Mouse (Mus musculus) Muller cell, postnatal 12 days (primary cell): ENCODE results near the gene Donson.

Experiments
- DNase-seq: peaks from one replicate; pipeline ENCODE4 v3.0.0-alpha.2; 2015; ENCODE audit errors: inconsistent ontology term

The Donson gene

DNA sequence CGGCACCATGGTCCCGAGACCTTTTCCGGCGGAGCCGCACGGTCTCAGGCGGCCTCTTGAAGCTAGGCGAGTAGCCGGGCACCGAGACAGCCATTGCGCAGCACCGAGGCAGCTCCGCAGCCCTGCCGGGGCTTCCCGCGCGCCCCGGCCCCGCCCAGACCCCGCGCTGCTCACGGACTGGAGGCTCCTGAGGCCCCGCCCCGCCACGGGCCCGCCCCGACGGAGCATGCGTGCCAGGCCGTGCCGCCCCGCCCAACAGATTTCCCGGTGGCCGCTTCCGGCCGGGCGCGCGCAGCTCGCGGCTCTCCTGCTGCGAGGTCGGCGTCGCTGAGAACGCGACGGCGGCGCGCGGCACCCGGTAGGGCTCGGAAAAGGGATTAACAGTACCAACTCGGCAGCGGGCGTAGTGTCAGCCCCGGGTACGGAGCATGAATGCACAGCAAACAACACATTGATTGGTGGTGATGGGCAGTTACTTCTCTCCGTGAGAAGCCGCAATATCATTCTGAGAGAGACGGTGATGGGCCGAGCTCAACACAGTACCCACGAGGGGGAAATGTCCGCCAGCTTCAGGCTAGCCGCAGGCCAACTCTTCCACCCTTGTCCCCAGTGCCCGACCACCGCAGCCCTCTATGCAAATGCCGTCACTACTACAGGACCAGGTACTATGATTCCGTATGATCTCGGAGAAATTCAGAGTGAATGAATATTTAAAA, at the start of gene Donson:
Gene Donson (minus strand): TSS at position 152 of the 716 bp plus-strand sequence.
- peak; percentile 95 for DNase-seq

DNA sequence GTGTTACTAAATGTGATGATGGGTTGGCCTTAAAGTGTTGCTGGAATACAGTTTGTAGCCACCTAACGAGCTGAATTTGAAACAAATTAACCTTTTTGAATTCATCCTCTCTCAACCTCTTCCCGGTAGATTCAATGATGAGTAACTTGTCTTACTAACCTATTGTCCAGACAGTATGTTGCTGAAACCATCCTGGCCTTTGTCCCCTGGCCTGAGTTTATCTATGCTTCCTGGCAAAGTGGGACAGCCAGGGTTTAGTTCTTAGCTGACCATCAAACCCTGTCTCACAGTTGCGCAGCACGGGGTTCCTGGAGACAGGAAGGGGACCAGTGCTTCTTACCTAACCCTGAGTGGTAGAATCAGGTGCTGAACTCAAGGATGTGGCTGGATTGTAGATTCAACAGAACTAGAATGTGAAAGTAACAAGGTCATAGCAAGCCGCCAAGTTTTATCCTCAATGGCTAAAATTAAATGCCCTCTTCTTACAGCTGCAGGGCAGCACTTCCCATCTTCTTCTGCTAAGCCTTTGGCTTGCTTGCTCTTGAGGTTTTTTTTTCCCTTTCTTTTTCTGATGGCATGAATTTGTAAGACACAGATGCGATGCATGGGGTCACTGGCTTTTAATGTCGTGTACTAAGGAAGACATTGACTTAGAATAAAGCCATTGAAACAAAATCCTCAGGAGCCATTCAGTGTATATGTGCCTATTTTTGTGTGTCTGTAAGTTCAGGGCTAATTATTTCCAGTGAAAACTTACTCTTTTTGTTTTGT, 47.7 kb upstream of the Donson start:
- no peak for DNase-seq

DNA sequence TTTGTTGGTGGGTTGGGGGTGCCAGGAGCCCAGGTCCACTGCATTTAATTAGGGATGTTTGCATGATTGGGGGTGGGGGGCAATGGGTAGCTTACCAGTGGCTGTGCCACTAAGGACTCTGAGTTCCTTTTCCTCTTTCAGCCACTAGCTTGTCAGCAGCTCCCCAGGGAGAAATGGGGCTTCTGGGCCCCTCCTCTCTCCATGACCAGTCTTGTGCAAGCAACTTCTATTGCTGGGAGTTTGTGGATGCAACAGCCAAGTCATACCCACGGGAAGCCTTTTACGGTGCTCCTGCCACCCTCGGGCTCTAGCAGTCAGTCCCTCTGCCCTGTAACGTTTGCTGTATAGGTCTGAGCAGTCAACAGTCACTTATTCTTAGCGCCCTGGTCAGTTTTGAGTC, 46.2 kb upstream of the Donson start:
- DNase-seq, result no peak

- no peak for DNase-seq
These were observed 44.2 kb upstream of the Donson start for GRCm38 (mm10) chr16:91732816-91733215.

DNA sequence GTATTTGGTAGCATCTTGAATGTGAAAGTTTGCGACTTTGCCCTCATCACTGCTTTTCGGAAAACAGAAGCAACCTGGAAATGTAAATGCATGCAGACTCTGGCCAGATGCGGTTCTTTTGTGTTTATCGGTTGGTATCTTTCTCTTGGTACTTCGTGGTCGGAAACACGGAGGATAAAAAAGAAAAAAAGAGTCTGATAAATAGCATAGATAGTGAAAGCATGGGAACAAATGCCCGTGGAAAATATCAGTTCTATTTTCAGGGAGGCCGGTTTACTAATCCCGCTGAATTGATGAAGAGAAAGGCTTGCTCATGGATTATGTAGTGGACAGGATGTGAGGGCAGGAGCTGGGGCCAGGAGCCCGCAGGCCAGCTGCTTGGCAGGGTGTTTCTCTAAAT, 41.9 kb upstream of the Donson start:
- peak; percentile 45 for DNase-seq

- DNase-seq, result peak; percentile 61
These were observed 41.4 kb upstream of the Donson start for GRCm38 (mm10) chr16:91729821-91730441.

GRCm38 (mm10) chr16:91729066-91729482, 40.5 kb upstream of the Donson start, which contains the start of gene Itsn1:
TSS of gene Itsn1 (plus strand) at chr16:91729281.
- DNase-seq, result peak; percentile 99

- DNase-seq, result peak; percentile 100
These were observed 39.8 kb upstream of the Donson start, which contains the start of gene Cryzl1 for GRCm38 (mm10) chr16:91728123-91729065. TSS of gene Cryzl1 (minus strand) at chr16:91728975.

- DNase-seq, result no peak
These were observed 38.9 kb upstream of the Donson start for GRCm38 (mm10) chr16:91727433-91727832.

DNA sequence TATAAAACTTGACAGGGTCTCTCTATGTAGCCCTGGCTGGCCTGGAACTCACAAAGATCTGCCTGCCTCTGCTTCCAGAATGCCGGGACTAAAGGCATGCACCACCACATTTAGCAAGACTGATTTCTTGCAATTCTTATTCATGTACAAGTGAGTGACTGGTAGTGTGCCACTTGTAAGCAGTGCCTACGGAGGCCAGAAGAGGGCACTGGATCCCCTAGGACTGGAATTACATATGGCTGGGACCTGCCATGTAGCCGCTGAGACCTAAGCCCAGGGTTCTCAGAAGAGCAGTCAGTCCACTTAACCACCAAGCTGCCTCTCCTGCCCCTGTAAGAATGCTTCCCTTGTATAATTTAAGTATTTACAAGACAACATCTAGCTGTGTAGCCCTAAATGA, 35.7 kb upstream of the Donson start:
- DNase-seq, result no peak

GRCm38 (mm10) chr16:91717399-91717798, 28.8 kb upstream of the Donson start:
- DNase-seq, result no peak

GRCm38 (mm10) chr16:91716927-91717349, 28.4 kb upstream of the Donson start:
- DNase-seq, result no peak

- no peak for DNase-seq
These were observed 21.7 kb upstream of the Donson start for GRCm38 (mm10) chr16:91710241-91710640.

GRCm38 (mm10) chr16:91704603-91705340, 16.2 kb upstream of the Donson start:
- DNase-seq, result no peak

DNA sequence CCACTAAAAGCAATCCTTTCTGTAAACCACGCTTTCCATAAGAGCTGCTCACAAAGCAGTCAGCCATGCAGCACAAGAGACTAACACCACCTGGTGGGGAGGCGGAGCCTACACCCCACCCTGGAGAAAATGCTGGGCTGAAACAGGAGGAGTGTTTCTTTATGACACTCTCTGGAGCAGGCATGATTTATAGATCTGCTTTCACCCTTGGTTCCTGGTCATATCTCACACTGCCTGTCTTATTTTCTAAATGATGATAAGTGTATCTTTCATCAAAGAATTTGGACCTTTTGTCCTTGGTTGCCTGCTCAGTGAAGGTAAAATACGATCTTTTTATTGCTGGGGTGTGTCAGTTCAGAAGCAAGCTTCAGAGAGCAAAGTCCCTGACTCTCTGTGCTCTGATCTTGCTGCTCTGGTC, 14.2 kb upstream of the Donson start:
- no peak for DNase-seq

GRCm38 (mm10) chr16:91701908-91702307, 13.3 kb upstream of the Donson start:
- DNase-seq, result no peak

GRCm38 (mm10) chr16:91698995-91699394, 10.4 kb upstream of the Donson start:
- no peak for DNase-seq

- DNase-seq, result no peak
These were observed 6.7 kb upstream of the Donson start for GRCm38 (mm10) chr16:91695108-91695755.

- DNase-seq, result peak; percentile 58
These were observed 6.0 kb upstream of the Donson start for GRCm38 (mm10) chr16:91694455-91695084.

- DNase-seq, result no peak
These were observed 1.2 kb upstream of the Donson start for GRCm38 (mm10) chr16:91689791-91690190.
